Mouse (Mus musculus): Measurements from ENCODE around the gene Enox1.
A peak's percentile ranks its signal among the peaks of the same experiment; 100 is the strongest.

The Enox1 gene

DNA sequence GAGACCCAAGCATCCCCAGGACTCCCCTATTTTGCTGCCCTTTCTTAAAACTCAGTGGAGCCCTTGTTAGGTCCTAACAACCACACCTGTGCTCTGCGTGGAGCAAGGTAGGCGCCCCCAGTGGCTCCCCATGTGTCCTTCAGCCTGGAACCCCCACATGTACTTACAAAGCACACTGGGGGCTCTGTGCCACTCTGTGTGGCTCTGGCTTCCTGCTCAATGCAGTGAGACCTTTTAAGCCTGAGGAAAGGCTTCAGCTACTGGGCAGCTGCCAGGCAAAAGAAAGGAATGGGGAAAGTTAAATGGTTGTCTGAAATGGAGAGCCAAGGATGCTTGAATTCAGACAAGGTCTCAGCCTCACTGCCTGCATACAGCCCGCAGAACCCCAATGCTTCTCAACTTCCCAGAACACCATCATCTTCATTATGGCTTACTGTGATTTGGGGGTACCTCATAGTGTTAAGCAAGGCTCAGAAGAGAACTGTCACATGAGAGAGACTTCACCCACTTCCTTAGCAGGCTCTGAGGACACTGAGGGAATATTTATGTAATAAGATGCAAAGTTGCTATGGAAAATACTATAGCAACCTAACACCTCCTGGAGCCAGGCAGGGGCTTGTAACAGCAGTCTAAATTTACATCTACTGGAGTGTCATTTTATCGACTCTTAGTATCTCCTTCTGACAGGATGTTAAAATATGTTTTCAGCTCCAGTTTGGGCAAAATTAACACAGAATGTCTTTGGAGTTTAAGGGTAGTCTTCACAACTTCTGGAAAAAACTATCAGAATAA lies 465.1 kb downstream of the Enox1 start:
- DNase-seq (ENCODE audit: low spot score): no peak

DNA sequence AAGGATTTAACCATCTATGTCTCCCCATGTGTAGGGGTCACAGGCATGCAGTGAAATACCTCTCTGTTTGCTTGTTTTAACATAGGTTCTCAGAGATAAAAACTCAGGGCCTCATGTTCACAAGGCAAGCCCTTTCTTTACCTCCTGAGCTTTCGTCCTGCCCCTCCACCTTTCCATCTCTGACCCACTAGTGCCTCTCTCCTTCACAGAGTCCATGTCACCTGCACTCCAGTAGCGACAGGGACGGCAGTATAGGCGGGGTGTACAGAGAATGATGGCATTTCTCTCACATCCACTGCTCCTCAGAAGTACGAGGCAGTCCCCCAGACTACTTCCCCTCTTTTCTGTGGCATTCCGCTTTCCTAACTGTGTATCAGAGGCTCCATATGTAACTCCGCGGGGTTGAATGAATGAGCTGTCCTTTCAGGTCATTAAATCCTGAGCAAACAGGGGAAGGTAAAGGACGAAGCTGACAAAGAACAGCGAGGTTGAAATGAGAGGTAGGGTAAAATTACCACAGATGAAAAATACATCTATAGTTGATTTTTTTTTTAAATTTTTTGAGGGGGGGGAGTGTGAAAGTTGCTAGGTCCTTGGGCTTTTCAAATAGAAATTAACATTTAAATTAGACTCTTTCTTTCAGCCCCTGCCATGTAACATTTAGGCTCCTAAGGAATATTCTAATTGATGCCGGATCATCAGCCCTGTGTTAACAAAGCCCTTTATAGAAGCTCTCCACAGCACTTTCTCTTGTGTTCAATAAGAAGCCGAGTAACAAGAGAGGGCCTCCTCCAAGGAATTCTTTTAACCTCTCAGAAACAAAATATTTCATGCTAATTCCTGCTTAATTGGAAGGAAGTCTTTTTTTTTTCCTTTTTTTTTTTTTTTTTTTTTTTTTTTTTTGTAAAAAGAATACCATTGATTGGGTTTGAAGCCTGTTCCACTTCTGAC lies 470.3 kb downstream of the Enox1 start:
- no peak for DNase-seq (ENCODE audit: low spot score)

DNA sequence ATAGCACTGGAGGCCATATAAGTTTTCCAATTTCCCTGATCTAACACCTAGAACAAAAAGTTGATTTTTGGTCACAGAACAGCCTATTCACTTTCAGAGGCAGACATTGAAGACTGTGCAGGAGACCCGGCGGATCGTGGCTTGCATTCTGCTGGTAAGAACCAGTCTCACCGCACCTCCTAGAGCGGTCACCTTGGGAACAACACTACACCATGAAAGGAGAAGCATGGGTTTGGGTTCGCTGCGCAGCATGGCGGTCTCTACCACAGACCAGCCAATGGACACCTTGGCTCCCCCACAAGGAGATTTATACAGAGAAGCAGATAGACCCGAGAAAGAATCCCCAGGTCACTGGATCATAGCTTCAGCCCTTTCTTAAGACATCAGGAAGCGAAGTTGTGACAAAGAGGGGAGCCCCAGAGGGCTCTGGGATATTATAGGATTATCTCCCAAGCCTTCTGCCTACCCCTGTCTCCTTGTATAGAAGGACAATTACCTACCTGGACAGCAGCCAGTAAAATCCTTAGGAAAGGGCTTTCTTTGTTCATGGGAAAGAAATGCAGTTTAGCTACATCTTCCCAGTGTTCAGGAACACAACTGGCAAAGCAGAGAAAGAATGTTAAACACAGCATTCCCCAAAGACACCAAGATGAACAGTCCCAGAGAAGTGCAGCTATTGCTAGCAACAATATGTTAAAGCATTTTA lies 476.1 kb downstream of the Enox1 start:
- DNase-seq (ENCODE audit: low spot score): no peak

DNA sequence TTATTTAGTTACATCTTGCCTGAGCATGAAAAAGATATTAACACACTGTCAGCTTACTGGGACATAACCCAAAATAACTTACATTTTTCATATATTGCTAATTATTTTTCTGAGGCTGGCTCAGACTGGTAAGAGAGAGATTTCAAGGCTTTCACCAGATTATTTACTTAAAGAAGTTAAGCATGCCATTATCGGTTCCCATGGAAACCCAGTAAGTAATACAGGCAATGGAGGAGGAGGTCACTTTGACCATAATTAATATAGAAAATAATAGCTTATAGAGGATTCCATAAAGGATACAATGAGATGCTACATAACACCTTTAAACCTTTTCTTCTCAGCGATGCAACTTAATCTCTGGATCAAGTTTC lies 476.6 kb downstream of the Enox1 start:
- no peak for DNase-seq (ENCODE audit: low spot score)

DNA sequence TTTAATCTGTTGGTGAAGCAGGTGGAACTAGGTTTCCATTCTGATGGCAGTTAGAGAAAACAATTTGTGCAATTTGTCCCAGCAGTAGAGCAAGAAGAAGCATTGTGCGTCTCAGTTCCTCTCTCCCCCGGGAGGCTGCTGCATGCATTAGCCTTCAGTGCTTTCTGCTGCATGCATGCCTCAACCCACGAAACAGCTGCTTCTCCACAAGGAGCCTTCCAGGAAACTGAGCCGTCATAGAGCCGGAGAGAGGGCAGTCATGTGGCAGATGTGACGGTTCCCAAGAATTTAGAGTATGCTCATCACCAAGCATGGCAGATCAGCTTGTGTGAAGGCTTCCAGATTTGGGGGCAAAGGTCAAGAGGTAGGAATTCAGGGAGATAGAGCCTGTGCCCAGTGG lies 480.4 kb downstream of the Enox1 start:
- no peak for DNase-seq (ENCODE audit: low spot score)

DNA sequence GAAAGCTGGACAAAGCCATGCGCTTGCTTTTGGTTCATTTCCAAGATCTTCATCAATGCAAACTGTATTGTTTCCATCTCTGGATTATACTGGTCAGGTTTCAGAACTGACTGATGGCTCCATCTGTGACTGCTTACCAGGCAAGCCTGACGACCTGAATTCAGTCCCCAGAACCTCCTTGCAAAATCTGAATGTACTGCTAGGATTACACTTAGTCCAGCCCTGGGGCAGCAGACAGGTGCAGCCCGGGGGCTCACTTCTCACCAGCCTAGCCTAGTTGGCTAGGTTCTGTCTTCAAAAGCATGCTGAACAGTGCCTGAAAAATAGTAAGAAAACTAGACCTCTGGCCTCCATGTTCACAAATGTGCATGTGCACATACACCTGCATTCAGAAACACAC lies 481.6 kb downstream of the Enox1 start:
- no peak for DNase-seq (ENCODE audit: low spot score)

DNA sequence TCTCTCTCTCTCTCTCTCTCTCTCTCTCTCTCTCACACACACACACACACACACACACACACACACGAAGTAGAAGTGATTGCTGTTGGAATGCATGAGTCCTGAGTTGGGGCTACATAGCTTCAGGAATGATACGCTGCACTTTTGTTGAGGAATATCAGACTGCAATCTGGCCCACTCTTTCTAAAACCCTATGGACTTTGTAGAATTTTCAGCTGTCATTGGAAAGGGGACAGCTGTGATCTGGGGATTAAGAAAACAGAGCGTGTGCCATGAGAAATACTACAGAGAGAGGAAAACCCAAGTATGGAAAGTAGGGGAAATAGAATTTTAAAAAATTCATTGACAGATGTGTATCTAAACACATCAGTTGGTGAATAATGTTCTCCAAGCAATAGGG lies 482.1 kb downstream of the Enox1 start:
- DNase-seq (ENCODE audit: low spot score): no peak

DNA sequence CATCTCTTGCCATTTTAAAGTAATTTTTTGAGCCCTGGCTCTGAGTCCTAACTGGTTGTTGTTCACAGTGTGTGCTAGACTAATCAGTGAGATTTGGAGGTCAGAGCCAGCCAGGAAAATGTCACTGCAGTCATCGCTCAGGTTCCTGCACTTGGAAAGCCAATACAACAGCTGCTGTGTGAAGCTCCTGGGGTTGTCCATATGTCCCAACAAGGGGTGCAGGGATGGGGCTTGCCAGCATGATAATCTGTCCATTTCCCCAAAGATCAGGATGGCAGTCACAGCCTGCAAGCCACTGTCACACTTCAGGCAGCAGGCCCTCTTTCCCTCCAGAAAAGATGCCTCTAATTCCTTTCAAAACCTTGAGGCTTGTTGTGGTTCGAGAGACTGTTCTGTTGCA lies 483.0 kb downstream of the Enox1 start:
- DNase-seq (ENCODE audit: low spot score): no peak

DNA sequence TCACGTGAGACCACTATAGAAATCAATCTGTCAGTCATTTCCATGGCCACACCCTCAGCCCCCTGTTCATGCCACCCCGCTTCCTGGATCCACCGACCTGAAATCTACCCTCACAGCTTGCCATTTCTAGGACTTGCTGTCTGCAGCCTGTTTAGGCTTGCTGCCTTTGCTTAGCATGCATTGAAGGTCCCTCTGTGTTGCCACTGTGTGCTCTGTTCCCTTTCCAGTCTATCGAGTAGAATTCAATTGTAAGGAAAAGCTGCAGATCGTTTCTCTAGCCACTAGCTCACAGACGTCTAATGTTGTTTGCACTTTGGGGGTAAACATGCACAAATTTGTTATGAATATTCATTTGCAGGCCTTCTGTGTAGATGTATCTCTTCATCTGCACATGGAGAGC lies 485.8 kb downstream of the Enox1 start:
- no peak for DNase-seq (ENCODE audit: low spot score)

DNA sequence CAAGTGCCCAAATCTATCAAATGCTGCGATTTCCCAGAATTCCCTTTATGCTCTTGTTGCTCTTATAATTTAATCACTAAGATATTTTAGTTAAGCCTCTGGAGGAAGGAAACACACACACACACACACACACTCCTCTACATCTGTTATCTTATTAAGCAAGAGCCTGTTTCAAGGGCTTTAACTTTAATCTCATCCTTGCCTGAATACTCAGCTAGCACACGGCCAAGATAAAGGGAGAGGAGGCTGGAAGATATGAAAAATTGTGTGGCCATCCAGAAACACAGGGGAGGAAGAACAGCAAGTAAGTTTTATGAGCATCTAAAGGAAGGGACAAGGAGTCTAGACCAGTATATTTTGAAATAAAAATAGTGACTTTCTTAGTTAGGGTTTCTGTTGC lies 489.6 kb downstream of the Enox1 start:
- no peak for DNase-seq (ENCODE audit: low spot score)

DNA sequence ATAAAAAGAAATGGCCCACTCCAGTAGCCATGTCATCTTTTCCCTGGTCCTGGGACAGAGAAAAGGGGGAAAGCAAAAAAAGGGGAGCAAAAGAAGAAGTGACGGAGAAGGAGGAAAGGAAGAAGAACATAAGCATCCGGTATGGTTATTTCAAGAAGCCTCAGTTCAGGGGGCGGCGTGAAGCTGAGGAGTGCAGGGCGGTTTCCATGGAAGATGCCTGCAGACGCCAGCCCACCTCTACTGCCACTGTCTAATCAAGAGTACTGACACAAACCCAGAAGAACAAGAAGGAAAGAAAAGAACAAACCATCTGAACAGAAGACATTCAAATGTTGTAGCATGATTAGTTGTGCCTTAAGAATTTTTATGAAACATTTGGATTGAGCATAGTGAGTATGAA lies 490.5 kb downstream of the Enox1 start:
- DNase-seq (ENCODE audit: low spot score): no peak

DNA sequence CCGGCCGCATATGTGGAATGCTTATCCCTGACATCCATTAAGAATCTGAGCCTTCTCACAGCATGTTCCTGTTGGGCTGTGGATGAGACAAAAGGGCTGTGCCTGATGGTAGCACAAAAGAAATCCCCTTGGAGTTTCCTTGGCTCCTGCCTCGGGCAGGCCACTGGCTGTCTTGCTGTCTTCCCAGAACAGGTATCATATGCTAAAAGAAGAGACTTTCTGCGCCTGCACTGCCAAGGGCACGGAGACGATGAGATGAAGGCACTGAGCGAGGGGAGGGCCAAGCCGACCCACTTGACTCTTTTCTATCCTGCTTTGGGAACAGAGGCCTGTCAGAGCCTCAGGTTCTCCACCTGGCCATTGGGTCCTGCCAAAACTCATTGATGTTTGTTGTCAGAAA lies 491.7 kb downstream of the Enox1 start:
- DNase-seq (ENCODE audit: low spot score): no peak

DNA sequence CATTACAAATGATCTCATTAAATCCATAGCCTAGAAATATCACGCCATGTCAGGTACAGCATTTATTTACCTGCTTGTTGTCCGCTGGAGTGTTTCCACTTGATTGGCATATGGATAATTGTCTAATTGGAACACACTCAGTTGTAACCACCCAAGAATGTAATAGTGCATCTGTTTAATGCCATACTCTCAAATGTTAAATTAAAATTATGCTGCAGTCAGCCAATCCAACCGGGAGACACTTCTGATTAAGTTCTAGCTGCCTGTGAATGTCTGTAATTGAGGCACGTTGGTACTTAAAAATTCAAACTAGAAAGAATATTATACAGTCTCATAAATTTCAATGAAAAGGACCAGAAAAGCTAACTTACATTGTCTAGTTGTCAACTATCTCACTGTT lies 502.2 kb downstream of the Enox1 start:
- no peak for DNase-seq (ENCODE audit: low spot score)

DNA sequence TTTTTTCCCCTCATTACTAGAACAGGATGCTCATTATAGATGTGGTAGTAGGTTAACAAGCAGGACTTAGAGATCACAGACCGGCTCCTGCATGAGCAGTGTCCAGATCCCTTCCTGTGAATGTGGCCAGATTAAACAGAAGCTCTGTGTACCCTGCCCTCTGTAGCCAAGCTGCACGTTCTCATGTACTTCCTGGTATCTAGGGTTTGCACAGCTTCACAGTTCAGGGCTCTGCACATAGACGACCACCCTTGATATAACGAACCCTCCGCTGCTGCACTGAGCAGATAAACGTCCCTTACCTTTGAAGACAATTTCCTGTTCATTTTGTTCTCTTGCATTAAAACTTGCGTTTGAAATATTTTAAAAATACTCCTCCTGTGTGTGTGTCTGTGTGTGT lies 505.7 kb downstream of the Enox1 start:
- DNase-seq (ENCODE audit: low spot score): no peak

DNA sequence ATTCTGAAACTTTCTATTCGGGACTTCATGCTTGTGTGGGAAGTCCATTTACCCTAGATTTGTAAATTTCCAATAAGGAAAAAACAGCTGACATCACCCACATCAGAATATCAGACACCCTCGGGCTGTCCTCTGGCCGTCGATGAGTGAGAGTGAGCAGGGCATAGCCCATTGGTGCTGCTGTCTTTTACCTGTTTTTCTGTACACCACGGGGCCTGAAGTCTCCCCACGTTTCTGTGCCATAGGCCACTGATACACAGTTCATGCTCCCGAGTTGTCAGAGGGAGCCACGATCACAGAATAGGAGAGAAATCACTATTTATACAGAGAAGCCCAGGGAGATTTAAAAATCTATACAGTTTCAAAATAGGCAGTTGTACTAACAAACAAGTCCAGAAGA lies 506.4 kb downstream of the Enox1 start:
- DNase-seq (ENCODE audit: low spot score): no peak

DNA sequence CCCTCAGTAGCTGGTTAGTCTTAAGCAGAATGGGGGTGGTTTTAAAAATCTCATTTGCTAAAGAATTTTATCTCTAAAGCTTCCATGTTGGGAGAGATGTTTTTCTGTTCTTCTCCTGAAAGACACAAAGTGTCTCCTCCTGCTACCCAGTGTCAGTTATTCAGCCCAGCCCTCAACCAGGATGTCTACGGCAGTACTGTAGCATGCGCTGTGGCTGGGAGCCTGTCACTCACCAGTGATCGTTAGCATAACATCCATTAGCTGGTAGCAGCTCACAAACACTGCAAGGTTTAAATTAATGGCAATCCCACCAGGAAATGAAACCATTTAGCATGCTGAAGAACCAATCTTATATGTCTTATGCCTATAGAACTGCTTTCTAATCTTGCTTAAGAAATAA lies 511.5 kb downstream of the Enox1 start:
- DNase-seq (ENCODE audit: low spot score): no peak

DNA sequence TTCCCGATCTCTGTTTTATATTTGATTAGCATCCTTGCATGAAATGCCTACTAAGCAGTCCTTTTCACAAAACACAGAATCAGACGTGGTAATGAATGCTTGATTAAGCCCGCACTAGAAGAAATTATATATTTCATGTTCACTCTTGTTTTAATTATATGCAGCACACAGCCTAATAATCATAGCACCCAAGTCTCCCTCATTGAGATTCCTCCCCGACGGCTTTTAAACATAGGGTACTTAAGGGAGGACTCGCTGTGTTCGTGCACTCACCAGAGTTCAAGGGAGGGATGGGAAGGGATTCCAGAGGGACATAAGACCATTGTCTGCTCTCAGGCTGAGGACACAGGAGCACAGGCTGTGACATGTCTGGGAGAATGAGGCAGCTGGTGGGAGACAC lies 512.9 kb downstream of the Enox1 start:
- DNase-seq (ENCODE audit: low spot score): no peak

DNA sequence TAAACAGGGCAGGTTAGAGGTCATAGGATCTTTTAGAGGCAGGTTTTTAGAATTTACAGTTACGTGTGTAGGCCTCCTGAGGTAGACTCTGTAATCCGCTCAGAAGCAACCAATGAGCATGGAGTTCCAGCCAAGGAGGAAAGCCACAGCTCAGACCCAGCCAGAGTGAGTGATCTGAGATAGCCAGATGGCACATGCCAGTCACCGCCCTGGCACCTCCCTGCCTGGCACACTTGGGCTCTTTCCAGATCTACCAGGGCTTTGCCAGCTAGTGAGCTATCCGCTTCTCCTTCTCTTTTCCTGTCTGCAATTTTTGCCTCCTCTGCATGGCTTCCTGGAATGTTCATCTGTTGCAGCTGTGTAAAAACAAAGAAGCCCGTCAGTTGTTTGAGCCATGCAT lies 514.4 kb downstream of the Enox1 start:
- DNase-seq (ENCODE audit: low spot score): peak; percentile 41

DNA sequence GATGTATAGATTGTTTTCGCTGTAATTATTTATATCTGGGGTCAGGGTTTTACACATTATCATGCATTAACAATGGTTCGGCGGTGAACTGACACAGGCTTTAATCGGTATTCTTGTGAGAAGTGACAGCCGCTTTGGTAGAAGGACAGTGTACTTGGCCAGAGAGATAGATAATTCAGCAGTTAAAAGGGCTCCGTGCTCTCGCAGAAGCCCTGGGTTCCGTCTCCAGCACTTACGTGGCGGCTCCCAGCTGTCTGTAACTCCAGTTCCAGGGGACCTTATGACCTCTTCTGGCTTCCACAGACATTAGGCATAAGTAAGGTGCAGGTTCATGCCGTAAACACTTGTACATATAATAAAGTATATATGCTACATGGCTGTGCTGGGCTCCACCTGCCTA lies 515.4 kb downstream of the Enox1 start:
- no peak for DNase-seq (ENCODE audit: low spot score)

DNA sequence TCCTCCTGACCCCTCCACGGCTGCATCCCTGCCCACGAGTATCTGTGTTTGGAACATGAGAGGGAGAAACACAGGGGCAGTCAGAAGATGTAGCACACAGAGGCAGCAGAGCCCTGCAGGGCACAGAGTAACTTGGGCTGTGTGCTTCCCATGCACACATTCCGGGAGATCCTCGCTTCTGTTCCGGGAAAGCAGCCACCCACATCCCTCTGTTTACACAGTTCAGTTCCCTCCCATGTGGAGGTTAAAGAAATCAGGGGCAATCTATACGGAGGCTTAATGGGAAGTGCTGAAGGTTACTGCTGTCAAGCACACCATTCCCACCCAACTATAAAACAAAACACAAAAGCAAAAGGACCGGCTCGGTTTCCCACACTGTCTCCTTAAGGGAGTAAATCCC lies 516.6 kb downstream of the Enox1 start:
- DNase-seq (ENCODE audit: low spot score): no peak

DNA sequence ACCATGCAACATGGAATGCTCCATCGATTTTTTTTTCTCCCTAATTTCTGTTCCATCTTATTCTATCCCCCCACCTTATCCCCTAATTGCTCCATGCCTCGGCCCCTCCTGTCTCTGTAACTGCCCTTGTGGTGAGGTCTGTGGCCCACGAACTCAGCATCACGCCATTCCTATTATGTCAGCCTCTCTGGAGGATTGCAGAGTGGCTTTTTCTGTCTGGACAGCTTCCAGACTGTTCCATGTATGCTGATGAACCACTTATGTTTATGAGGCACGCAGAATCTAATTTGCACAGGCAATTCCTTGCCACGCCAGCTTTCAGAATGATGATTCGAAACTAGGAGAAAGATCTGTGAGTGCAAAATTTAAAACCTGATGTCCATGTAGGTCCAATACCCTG lies 521.4 kb downstream of the Enox1 start:
- DNase-seq (ENCODE audit: low spot score): no peak

DNA sequence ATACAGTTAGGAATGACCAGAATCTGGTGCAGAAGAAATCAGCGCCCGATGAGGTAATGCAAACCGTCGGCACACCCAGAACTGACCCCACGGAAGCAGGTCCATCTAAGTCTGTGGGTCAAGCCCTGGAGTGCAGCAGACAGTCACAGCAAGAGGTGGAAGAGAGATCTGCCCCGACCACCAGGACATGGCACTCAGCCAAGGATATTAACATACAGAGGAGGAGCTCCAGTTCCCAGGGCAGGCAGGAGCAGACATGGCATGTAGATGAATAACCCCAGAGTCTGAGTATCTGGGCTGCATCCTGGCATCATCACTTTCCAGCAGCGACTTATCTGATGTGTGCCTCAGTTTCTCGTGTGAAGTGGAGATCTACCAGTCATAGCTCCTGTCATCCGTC lies 523.3 kb downstream of the Enox1 start:
- DNase-seq (ENCODE audit: low spot score): no peak

All from layer of hippocampus, adult 9-10 months (tissue).